Mouse (Mus musculus): Measurements from ENCODE around the gene Efna1. TPM values are rescaled to one million over a fixed set of nuclear protein-coding genes. Genes with fewer than 3 reads are reported as not detected.

Gene Efna1
- total RNA-seq, 1 experiment from 2014 or later = not detected

DNA sequence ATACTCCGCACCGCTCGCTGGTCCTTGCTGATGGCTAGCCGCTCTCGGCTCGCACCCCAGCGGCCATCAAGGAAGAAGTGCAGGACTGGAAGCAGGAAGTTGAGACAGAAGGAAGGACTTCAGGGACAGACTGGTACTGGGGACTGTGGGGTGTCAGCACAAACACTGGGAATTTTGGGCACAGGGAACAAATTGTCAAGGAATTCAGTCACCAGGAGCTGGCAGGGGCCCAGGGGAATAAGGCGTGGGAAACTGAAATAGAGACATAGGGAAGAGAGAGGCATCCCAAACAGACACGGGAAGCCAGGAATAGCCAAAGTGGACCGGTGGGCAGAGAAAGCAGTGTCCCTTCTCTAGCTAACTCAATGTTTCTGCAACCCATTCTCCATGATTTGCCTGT, 44.4 kb downstream of the Efna1 start:
- ATAC-seq (replicated peaks in 1 of 2; ENCODE audit: insufficient read depth in 1 of 2, low FRiP score in 2 of 2, low TSS enrichment in 1 of 2, low read depth in 1 of 2, poor library complexity in 2 of 2, severe bottlenecking in 2 of 2) = no peak

DNA sequence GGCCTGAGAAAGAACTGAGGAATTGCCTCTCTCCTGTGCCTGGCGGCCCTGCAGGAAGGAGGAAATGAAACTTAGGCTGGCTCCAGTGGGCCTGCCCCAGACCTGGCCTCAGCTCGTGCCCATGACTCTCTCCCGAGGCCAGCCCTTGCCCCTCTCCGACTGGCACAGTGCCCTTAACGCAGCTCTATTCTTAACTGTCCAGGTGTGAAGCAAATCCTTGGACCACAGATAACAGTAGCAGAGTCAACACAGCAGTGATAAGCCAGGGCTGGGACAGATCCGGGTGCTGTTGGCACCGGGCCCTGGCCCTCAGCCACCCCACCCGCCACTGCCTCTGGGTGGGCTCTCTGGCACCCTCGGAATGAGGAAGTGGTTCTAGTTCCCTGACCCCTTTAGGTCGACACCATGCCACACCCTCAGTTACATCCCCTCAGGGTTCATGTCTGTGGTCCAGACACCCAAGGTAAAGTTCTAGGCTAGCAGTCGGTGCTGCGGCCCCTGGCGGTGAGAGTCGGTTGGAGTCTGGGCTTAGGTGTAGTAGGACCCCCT, 47.3 kb downstream of the Efna1 start:
- peak; percentile 56 to 68 for ATAC-seq (replicated peaks in 1 of 2; ENCODE audit: insufficient read depth in 1 of 2, low FRiP score in 2 of 2, low TSS enrichment in 1 of 2, low read depth in 1 of 2, poor library complexity in 2 of 2, severe bottlenecking in 2 of 2)

DNA sequence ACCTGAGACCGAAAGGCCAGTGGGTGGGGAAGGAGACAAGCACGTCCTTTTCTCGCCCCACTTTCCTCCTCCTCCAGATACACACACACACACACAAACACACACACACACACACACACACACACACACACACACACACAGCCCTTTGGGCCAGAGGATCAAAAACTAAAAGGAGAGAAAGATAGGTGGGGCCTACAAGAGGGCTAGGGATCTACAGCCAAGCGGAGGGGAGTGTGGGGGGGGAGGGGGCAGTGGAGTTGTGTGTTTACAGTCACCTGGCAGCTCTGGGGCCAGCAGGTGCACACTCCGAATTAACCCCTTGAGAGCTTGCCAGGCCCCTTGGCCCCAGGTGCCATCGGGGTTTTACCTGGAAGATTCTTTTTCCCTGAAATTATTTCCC, 48.3 kb downstream of the Efna1 start:
- ATAC-seq (replicated peaks in 1 of 2; ENCODE audit: insufficient read depth in 1 of 2, low FRiP score in 2 of 2, low TSS enrichment in 1 of 2, low read depth in 1 of 2, poor library complexity in 2 of 2, severe bottlenecking in 2 of 2) = no peak

DNA sequence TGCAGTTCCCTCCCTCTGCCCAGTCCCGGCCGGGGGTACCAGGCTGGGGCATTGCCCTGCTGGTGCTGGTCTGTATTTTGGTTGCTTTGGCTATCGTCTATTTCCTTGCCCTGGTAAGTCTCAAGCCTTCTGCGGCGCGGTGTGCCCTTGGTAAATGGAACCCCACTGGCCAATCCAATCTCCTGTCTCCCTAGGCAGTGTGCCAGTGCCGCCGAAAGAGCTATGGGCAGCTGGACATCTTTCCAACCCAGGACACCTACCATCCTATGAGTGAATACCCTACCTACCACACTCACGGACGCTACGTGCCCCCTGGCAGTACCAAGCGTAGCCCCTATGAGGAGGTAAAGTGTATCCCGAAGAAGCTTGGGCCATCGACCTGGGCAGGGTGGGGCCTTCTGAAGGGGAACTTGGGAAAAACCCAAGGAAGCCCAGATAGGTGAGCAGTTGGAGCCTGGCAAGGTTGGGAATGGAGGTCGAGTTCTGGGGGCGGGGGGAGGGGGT, 49.1 kb downstream of the Efna1 start:
- no peak for ATAC-seq (replicated peaks in 1 of 2; ENCODE audit: insufficient read depth in 1 of 2, low FRiP score in 2 of 2, low TSS enrichment in 1 of 2, low read depth in 1 of 2, poor library complexity in 2 of 2, severe bottlenecking in 2 of 2)

DNA sequence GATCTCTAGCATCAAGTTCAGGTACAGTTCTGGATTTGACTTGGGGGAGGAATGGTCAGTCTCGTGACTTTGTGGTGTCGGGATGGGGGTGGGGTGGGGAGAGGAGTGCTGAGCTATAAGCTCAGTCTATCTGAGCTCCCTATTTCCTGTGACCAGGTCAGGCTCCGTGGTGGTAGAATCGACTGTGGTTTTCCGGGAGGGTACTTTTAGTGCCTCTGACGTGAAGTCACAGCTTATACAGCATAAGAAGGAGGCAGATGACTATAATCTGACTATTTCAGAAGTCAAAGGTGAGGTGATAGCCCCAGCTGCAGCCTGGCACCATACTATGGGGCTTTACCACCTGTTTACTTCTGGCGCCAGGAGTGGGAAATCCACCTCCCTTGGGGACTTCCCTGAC, 49.6 kb downstream of the Efna1 start:
- ATAC-seq (replicated peaks in 1 of 2; ENCODE audit: insufficient read depth in 1 of 2, low FRiP score in 2 of 2, low TSS enrichment in 1 of 2, low read depth in 1 of 2, poor library complexity in 2 of 2, severe bottlenecking in 2 of 2) = no peak

DNA sequence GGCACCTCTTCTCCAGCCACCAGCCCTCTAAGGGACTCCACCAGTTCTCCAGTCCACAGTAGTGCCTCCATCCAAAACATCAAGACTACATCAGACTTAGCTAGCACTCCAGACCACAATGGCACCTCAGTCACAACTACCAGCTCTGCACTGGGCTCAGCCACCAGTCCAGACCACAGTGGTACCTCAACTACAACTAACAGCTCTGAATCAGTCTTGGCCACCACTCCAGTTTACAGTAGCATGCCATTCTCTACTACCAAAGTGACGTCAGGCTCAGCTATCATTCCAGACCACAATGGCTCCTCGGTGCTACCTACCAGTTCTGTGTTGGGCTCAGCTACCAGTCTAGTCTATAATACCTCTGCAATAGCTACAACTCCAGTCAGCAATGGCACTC, 50.4 kb downstream of the Efna1 start:
- ATAC-seq (replicated peaks in 1 of 2; ENCODE audit: insufficient read depth in 1 of 2, low FRiP score in 2 of 2, low TSS enrichment in 1 of 2, low read depth in 1 of 2, poor library complexity in 2 of 2, severe bottlenecking in 2 of 2) = no peak

DNA sequence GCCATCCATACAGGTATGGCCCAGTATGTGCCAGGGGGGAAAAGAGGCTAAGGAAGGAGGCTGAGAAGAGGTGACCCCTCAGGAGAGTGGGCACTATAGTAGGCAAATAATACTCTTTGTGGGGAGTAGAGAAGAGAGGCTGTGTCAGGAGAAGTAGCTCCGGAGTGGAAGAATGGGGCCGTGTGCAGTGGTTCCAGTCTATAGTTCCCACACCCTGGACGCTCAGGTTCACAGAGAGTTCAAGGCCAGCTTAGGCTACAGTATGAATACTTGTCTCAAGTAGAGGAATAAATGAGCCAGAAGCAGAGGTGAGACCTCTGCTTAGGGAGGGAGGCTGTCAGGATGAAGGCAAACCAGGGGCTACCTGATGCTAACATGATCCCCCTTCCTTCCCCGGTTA, 51.7 kb downstream of the Efna1 start:
- ATAC-seq (replicated peaks in 1 of 2; ENCODE audit: insufficient read depth in 1 of 2, low FRiP score in 2 of 2, low TSS enrichment in 1 of 2, low read depth in 1 of 2, poor library complexity in 2 of 2, severe bottlenecking in 2 of 2) = no peak

DNA sequence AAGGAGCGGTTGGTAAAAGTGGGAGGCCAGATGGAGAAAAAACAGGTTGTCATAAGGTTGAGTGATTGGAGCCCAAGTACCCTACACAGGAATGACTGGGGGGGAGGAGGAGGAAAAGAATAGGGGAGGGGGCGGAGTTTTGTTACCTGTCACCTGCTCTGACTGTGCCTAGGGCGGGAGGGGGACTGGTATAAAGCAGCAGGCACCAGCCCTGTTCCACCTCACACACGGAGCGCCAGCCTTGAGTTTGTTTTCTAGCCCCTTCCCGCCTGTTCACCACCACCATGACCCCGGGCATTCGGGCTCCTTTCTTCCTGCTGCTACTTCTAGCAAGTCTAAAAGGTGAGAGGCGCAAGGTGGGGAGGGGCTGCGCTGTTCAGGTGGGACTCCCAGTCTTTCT, 52.1 kb downstream of the Efna1 start, which contains the start of gene Muc1:
Gene Muc1, plus strand, starts transcription at position 222 of the 400 bp plus-strand sequence.
- ATAC-seq (replicated peaks in 1 of 2; ENCODE audit: insufficient read depth in 1 of 2, low FRiP score in 2 of 2, low TSS enrichment in 1 of 2, low read depth in 1 of 2, poor library complexity in 2 of 2, severe bottlenecking in 2 of 2) = no peak

DNA sequence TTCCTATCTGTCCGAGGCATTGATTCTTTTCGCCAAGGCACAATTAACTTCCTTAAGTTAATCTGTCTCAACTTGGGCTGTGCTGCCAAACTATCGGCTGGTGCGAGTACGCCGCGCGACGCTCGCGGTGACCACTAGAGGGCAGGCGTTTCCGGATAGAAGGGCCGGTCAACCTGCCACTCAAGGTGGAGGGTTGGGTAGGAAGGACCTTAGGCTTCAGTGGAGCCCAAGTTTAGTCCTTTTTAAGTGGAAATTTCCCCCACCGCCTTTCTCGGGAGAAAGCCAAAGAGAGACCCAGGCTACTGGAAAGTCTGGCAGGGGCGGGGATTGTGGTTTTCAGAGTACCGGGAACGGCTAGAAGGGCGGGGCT, 52.8 kb downstream of the Efna1 start:
- peak; percentile 77 to 80 for ATAC-seq (replicated peaks in 1 of 2; ENCODE audit: insufficient read depth in 1 of 2, low FRiP score in 2 of 2, low TSS enrichment in 1 of 2, low read depth in 1 of 2, poor library complexity in 2 of 2, severe bottlenecking in 2 of 2)

DNA sequence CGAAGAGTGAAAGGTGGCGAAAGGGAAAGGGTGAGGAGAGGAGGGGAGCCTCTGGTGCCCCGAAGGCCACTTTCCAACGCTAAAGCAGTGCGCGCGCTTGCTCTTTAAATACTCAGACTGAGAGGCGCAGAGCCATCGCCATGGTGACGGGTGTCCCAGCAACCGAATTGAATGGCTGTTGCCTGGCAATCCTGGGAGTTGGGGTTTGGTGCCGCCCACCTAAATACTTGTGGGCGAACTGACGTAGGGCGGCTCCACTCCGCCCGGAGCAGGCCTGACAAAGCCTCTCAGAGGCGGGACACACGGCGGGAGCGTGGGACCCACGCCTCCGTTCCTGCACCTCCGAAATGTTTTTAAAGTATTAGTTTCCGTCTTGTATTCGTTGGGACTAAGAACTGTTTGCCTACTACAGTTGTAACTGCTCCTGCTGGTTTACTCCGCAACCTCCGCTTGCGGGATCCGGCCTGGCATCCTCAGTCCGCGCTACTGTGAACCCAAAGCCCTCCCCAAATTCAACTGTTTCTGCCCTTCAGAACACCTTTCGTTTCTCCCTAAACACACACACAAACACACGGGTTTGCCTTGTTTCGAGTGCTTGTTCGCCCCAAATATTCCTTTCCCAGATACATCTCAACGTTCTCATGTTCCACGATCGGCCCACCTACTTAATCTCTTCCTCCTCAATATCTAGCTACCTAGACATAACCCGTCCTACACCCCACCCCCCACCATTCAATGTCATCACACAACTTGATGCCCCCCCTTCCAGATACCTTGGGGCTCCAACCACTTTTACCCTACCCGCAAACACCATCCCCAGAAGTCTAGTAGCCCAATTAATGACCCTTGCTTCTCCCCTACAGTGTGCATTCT, 53.4 kb downstream of the Efna1 start:
- ATAC-seq (replicated peaks in 1 of 2; ENCODE audit: insufficient read depth in 1 of 2, low FRiP score in 2 of 2, low TSS enrichment in 1 of 2, low read depth in 1 of 2, poor library complexity in 2 of 2, severe bottlenecking in 2 of 2) = peak; percentile 54 to 64

DNA sequence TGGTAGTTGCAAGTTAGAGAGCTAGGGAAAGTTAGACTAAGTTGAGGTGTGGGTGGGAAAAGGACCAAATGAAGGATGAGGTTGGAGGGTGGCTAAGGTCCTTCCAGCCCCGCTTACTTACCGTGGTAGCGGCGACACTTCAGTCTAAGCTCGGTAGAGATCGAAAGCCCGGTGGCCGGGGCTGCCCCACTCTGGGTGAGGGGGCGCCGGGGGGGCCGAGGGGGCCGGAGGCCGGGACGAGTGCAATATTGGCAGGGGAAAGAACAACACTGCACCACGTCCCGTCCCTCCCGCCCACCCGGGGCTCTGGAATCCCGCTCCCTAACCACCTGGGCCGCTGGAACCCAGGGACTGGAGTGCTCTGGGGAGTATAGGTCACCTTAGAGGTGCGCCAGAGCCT, 54.0 kb downstream of the Efna1 start, which contains the start of gene Mtx1:
Gene Mtx1, minus strand, starts transcription at position 189 of the 400 bp plus-strand sequence.
- no peak for ATAC-seq (replicated peaks in 1 of 2; ENCODE audit: insufficient read depth in 1 of 2, low FRiP score in 2 of 2, low TSS enrichment in 1 of 2, low read depth in 1 of 2, poor library complexity in 2 of 2, severe bottlenecking in 2 of 2)

DNA sequence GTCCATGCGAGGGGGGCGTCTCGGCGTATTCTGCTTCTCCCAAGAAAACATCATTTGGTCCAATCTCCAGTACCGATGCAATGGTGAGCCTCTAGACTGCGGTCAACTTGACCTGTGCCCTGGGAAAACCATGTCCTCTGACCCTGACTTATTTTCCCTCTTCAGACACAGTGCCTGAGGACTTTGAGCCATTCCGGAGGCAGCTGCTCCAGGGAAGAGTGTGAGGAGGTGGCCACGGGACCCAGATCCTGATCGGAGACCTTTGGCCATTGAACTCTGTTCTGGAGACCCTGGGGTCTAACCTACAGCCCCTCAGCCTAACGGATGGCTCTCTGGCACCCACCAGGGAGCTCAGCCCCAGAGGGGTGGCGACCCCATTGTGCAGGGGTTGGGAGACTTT, 54.6 kb downstream of the Efna1 start:
- no peak for ATAC-seq (replicated peaks in 1 of 2; ENCODE audit: insufficient read depth in 1 of 2, low FRiP score in 2 of 2, low TSS enrichment in 1 of 2, low read depth in 1 of 2, poor library complexity in 2 of 2, severe bottlenecking in 2 of 2)

DNA sequence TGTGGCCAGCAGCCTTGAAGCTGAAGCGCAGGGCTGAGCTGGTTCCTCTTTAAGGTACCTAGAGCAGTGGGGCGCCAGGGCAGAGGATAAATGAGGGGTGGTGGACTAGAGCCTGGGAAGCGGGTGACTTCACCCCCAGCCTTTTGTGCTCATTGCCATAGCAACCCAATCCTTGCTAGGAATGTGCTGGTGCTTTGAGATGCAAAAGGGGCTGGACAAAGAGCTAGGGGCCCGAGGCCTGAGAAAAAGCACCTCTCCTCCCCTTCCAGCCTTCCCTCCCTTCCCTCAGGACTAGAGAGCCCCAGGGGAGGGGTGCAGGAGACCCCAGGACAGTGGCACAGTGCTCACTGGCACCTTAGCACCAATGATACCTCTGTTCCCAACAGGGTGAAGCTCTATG, 55.0 kb downstream of the Efna1 start:
- no peak for ATAC-seq (replicated peaks in 1 of 2; ENCODE audit: insufficient read depth in 1 of 2, low FRiP score in 2 of 2, low TSS enrichment in 1 of 2, low read depth in 1 of 2, poor library complexity in 2 of 2, severe bottlenecking in 2 of 2)

DNA sequence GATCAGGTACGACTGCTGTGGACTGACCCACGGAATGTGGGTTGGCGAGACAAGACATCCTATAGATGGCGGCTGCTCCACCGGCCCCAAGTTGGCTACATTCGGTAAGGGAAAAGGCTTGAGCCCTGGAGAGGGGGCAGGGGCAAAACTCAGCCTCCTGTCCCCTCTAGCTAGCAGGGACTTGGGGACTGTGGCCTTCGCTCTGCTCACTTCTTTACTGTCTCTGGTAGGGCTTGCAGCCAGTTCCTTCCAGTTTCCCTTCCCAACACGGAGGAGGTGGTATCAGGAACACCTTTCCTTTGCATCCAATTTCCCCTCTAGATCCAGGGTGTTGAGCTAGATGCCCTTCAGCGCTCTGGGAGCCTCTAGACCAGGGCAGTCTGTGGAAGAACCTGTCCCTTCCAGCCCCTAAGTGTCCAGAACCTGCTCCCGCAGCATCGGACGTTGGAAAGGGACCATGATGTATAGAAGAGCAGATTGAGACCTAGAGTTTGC, 55.6 kb downstream of the Efna1 start:
- ATAC-seq (replicated peaks in 1 of 2; ENCODE audit: insufficient read depth in 1 of 2, low FRiP score in 2 of 2, low TSS enrichment in 1 of 2, low read depth in 1 of 2, poor library complexity in 2 of 2, severe bottlenecking in 2 of 2) = no peak

DNA sequence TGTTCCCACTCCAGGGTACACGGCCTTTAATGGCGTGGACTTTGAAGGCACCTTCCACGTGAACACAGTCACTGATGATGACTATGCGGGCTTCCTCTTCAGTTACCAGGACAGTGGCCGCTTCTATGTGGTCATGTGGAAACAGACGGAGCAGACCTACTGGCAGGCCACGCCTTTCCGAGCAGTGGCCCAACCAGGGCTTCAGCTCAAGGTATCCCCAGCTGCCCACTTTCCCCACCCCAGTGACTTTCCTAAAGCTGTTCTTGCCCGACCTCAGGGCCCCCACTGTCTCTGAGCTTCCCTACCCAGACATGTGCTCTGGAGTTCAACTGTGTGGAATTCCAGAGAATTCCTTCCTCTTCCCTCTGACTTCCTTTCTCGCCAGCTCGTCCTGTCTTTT, 56.1 kb downstream of the Efna1 start:
- no peak for ATAC-seq (replicated peaks in 1 of 2; ENCODE audit: insufficient read depth in 1 of 2, low FRiP score in 2 of 2, low TSS enrichment in 1 of 2, low read depth in 1 of 2, poor library complexity in 2 of 2, severe bottlenecking in 2 of 2)

Measured in hematopoietic stem cell, adult 5-6 weeks (primary cell).